Mouse (Mus musculus) embryonic facial prominence, embryonic 14.5 days (tissue): ENCODE data around the gene Per1. TPM values are rescaled to one million over a fixed set of nuclear protein-coding genes. Genes with fewer than 3 reads are reported as not detected.

Experiments
- ATAC-seq: fragments of 200-750 bp; cut with Nextera tagmentation; 2 replicates; pipeline ENCODE4 v1.8.0; 2017; ENCODE audit warnings: low read depth, moderate number of reproducible peaks, moderate TSS enrichment
- DNase-seq: peaks from one replicate; pipeline ENCODE4 v3.0.0-alpha.2; 2015; ENCODE audit warnings: low spot score
- H3K27ac ChIP-seq: fragments of 300-500 bp; sonication (generic); replicated peaks from 2 replicates; pipeline ENCODE4 v1.5.1; 2014; ENCODE audit warnings: low read depth, mild to moderate bottlenecking, low read length, moderate library complexity
- H3K27me3 ChIP-seq: fragments of 300-500 bp; sonication (generic); replicated peaks from 2 replicates; pipeline ENCODE4 v1.6.1; 2014; ENCODE audit warnings: low read length; ENCODE audit not compliant: control insufficient read depth, insufficient read depth
- H3K36me3 ChIP-seq: fragments of 300-500 bp; sonication (generic); 2 replicates; pipeline ENCODE4 v1.6.1; 2014; ENCODE audit warnings: low read length, mixed read lengths; ENCODE audit not compliant: control insufficient read depth, insufficient read depth
- H3K4me1 ChIP-seq: fragments of 300-500 bp; sonication (generic); 2 replicates; pipeline ENCODE4 v1.6.1; 2014; ENCODE audit warnings: antibody characterized with exemption, low read length; ENCODE audit not compliant: control insufficient read depth, insufficient read depth
- H3K4me2 ChIP-seq: fragments of 300-500 bp; sonication (generic); 2 replicates; pipeline ENCODE4 v1.6.1; 2014; ENCODE audit warnings: low read depth, mild to moderate bottlenecking, low read length, moderate library complexity, mixed read lengths
- H3K4me3 ChIP-seq: fragments of 300-500 bp; sonication (generic); 2 replicates; pipeline ENCODE4 v1.5.1; 2014; ENCODE audit warnings: low read depth, mild to moderate bottlenecking, low read length
- H3K9ac ChIP-seq: fragments of 300-500 bp; sonication (generic); 2 replicates; pipeline ENCODE4 v1.6.1; 2014; ENCODE audit warnings: low read depth, mild to moderate bottlenecking, low read length, moderate library complexity, mixed read lengths
- H3K9me3 ChIP-seq: fragments of 300-500 bp; sonication (generic); 2 replicates; pipeline ENCODE4 v1.6.1; 2016; ENCODE audit warnings: low read length; ENCODE audit not compliant: control insufficient read depth
- WGBS: fragments of 180-500 bp; shearing (Covaris S2); extraction: QIAGEN DNeasy Blood & Tissue Kit; methylation state at CpG from one replicate; pipeline ENCODE4 v1.1.7; 2014; 5-methylcytosine and 5-hydroxymethylcytosine counted together
- polyA plus RNA-seq: library from polyadenylated mRNA; unstranded; fragments of >200 nt; fragmentation: Nextera tagmentation; extraction: Ambion mirVana; gene quantifications from 2 replicates; pipeline ENCODE4 v1.2.1, GENCODE M21; 2014

Gene Per1
- polyA plus RNA-seq, 1 experiment from 2014 or later = 28.2 TPM

GRCm38 (mm10) chr11:69070590-69071222, 24.3 kb upstream of the Per1 start, which contains the start of gene Tmem107:
TSS of gene Tmem107 (plus strand) at chr11:69070806.
- under 1% methylated on average over 27 of the region's 47 CpGs for WGBS
- peaks cover 10% of the 10 kb centered on the region; the same call in 1 of the 2 replicates for H3K4me1 ChIP-seq
- no peaks in the 10 kb centered on the region for H3K36me3 ChIP-seq
- peak within 1 kb of the TSS; percentile 91 for H3K9ac ChIP-seq
- peak within 1 kb of the TSS; percentile 67 for H3K4me3 ChIP-seq
- H3K27ac ChIP-seq = peak within 1 kb of the TSS; percentile 98
- no peaks in the 10 kb centered on the region for H3K27me3 ChIP-seq
- no peaks in the 10 kb centered on the region for H3K9me3 ChIP-seq
- ATAC-seq = peak; percentile 89
- peak within 1 kb of the TSS; percentile 66 for H3K4me2 ChIP-seq
- DNase-seq = peak; percentile 98

GRCm38 (mm10) chr11:69071262-69071661, 23.8 kb upstream of the Per1 start:
- H3K9ac ChIP-seq = peak overlapping the region; percentile 91
- no peaks in the 10 kb centered on the region for H3K27me3 ChIP-seq
- ATAC-seq (no peak), DNase-seq (no peak)
- 28% methylated on average over 8 of the region's 9 CpGs for WGBS
- H3K4me2 ChIP-seq = peak overlapping the region; percentile 66
- no peaks in the 10 kb centered on the region for H3K36me3 ChIP-seq
- peaks cover 6% of the 10 kb centered on the region; the same call in 1 of the 2 replicates for H3K4me1 ChIP-seq
- H3K4me3 ChIP-seq = peak overlapping the region; percentile 67
- H3K9me3 ChIP-seq = no peaks in the 10 kb centered on the region
- peak overlapping the region; percentile 98 for H3K27ac ChIP-seq

- 88% methylated on average over 11 of the region's 11 CpGs for WGBS
- ATAC-seq (no peak), DNase-seq (no peak)
- H3K4me2 ChIP-seq = peak overlapping the region; percentile 66
- 0 out of 2 replicates have a peak, but pooled peaks cover 5% of the 10 kb centered on the region for H3K4me1 ChIP-seq
- H3K36me3 ChIP-seq = no peaks in the 10 kb centered on the region
- H3K9ac ChIP-seq = peak overlapping the region; percentile 60
- H3K4me3 ChIP-seq = peak overlapping the region; percentile 31
- no peaks in the 10 kb centered on the region for H3K9me3 ChIP-seq
- H3K27me3 ChIP-seq = no peaks in the 10 kb centered on the region
- H3K27ac ChIP-seq = peak overlapping the region; percentile 95
These were observed 22.8 kb upstream of the Per1 start for GRCm38 (mm10) chr11:69072234-69072633.

GRCm38 (mm10) chr11:69072666-69073064, 22.4 kb upstream of the Per1 start:
- 12% methylated on average over 9 of the region's 9 CpGs for WGBS
- DNase-seq (no peak), ATAC-seq (no peak)
- no peaks in the 10 kb centered on the region for H3K36me3 ChIP-seq
- H3K9ac ChIP-seq = peak overlapping the region; percentile 60
- no peaks in the 10 kb centered on the region for H3K9me3 ChIP-seq
- peak overlapping the region; percentile 95 for H3K27ac ChIP-seq
- H3K4me1 ChIP-seq = 0 out of 2 replicates have a peak, but pooled peaks cover 5% of the 10 kb centered on the region
- peak overlapping the region; percentile 31 for H3K4me3 ChIP-seq
- H3K27me3 ChIP-seq = no peaks in the 10 kb centered on the region
- H3K4me2 ChIP-seq = peak overlapping the region; percentile 66

GRCm38 (mm10) chr11:69073065-69073888, 21.7 kb upstream of the Per1 start:
- DNase-seq = peak; percentile 96
- Histone ChIP-seq H3K9ac (peak overlapping the region; percentile 60), H3K4me2 (peak overlapping the region; percentile 66), H3K4me1 (0 out of 2 replicates have a peak, but pooled peaks cover 5% of the 10 kb centered on the region), H3K27me3 (no peaks in the 10 kb centered on the region), H3K36me3 (no peaks in the 10 kb centered on the region), H3K27ac (peak overlapping the region; percentile 95), H3K9me3 (no peaks in the 10 kb centered on the region), H3K4me3 (peak overlapping the region; percentile 31)
- peak; percentile 74 for ATAC-seq
- WGBS = 2% methylated on average over 14 of the region's 14 CpGs

- WGBS = 45% methylated on average over 6 of the region's 6 CpGs
- Histone ChIP-seq H3K9me3 (no peaks in the 10 kb centered on the region), H3K4me2 (no peak overlapping the region), H3K4me3 (no peak overlapping the region), H3K36me3 (no peaks in the 10 kb centered on the region), H3K9ac (no peak overlapping the region; the same call in 1 of the 2 replicates), H3K27ac (peak overlapping the region; percentile 95), H3K27me3 (no peaks in the 10 kb centered on the region), H3K4me1 (0 out of 2 replicates have a peak, but pooled peaks cover 5% of the 10 kb centered on the region)
- ATAC-seq (no peak), DNase-seq (peak; percentile 39)
These were observed 20.9 kb upstream of the Per1 start for GRCm38 (mm10) chr11:69073951-69074775.

GRCm38 (mm10) chr11:69074776-69075069, 20.3 kb upstream of the Per1 start:
- H3K27ac ChIP-seq = peak overlapping the region; percentile 5; the same call in 1 of the 2 replicates
- H3K4me1 ChIP-seq = 0 out of 2 replicates have a peak, but pooled peaks cover 5% of the 10 kb centered on the region

More at GRCm38 (mm10) chr11:69074776-69075069, 20.3 kb upstream of the Per1 start:
- H3K27me3 ChIP-seq = no peaks in the 10 kb centered on the region
- H3K4me3 ChIP-seq = no peak overlapping the region
- H3K9ac ChIP-seq = no peak overlapping the region
- DNase-seq (no peak), ATAC-seq (no peak)
- no peak overlapping the region for H3K4me2 ChIP-seq
- WGBS = 53% methylated on average over 2 of the region's 2 CpGs
- H3K9me3 ChIP-seq = no peaks in the 10 kb centered on the region
- H3K36me3 ChIP-seq = no peaks in the 10 kb centered on the region
